Mouse (Mus musculus) C2C12 (cell line): ENCODE results near the gene Hectd1. TPM values are rescaled to one million over a fixed set of nuclear protein-coding genes. Genes with fewer than 3 reads are reported as not detected.

Experiments used
- H3K27me3 ChIP-seq: one replicate; pipeline ENCODE4 v1.6.1; 2011; ENCODE audit not compliant: control insufficient read depth, insufficient read depth, insufficient read length
- H3K36me3 ChIP-seq: one replicate; pipeline ENCODE4 v1.6.1; 2011; ENCODE audit not compliant: control insufficient read depth, insufficient read depth
- H3K4me3 ChIP-seq: one replicate; pipeline ENCODE4 v1.5.1; 2011; ENCODE audit warnings: mild to moderate bottlenecking, control low read depth; ENCODE audit not compliant: poor library complexity, insufficient read depth, severe bottlenecking
- H3K79me2 ChIP-seq: one replicate; pipeline ENCODE4 v1.6.1; 2011; ENCODE audit not compliant: control insufficient read depth, insufficient read depth
- H3K79me3 ChIP-seq: one replicate; pipeline ENCODE4 v1.6.1; 2011; ENCODE audit warnings: low read depth, control low read depth
- H3ac ChIP-seq: one replicate; pipeline ENCODE3; 2011; ENCODE audit warnings: low read depth; ENCODE audit not compliant: control insufficient read depth, insufficient read length
- CEBPB ChIP-seq: IDR thresholded peaks from one replicate; pipeline ENCODE4 v1.6.1; 2011; ENCODE audit warnings: low read depth, mild to moderate bottlenecking, control low read depth, moderate library complexity
- CTCF ChIP-seq: IDR thresholded peaks from one replicate; pipeline ENCODE4 v1.5.1; 2011; ENCODE audit not compliant: control insufficient read depth, insufficient read depth, insufficient read length
- FOSL1 ChIP-seq: IDR thresholded peaks from one replicate; pipeline ENCODE4 v1.8.0; 2011; ENCODE audit warnings: mild to moderate bottlenecking, low read length; ENCODE audit not compliant: poor library complexity, insufficient read depth, severe bottlenecking
- MAX ChIP-seq: IDR thresholded peaks from one replicate; pipeline ENCODE4 v1.6.1; 2011; ENCODE audit warnings: mild to moderate bottlenecking, control low read depth
- MYOD1 ChIP-seq: IDR thresholded peaks from one replicate; pipeline ENCODE4 v1.6.1; 2011; ENCODE audit warnings: low read depth; ENCODE audit not compliant: control insufficient read depth, insufficient read length
- MYOG ChIP-seq: IDR thresholded peaks from one replicate; pipeline ENCODE4 v1.6.1; 2011; ENCODE audit not compliant: control insufficient read depth, insufficient read length; ENCODE audit errors: extremely low read depth
- USF1 ChIP-seq: IDR thresholded peaks from one replicate; pipeline ENCODE4 v1.6.1; 2011; ENCODE audit warnings: low read depth, mild to moderate bottlenecking, control low read depth, moderate library complexity
- polyA plus RNA-seq: library from polyadenylated mRNA; unstranded; fragments of >200 nt; fragmentation: generic; extraction: Trizol; gene quantifications from one replicate; pipeline ENCODE4 v1.2.1, GENCODE M21; 2012; ENCODE audit warnings: missing spikeins

The Hectd1 gene
- polyA plus RNA-seq, 1 experiment, result 17.4 TPM

- Histone ChIP-seq H3K79me2 (no peaks in the 10 kb centered on the region), H3ac (no peak overlapping the region), H3K4me3 (no peak overlapping the region), H3K27me3 (no peaks in the 10 kb centered on the region), H3K79me3 (no peaks in the 10 kb centered on the region), H3K36me3 (no peaks in the 10 kb centered on the region)
- no peak for TF ChIP-seq CEBPB
- TF ChIP-seq MYOG, result no peak
- TF ChIP-seq CTCF, result no peak
- TF ChIP-seq FOSL1, result no peak
- TF ChIP-seq MAX, result no peak
- no peak for TF ChIP-seq USF1
- TF ChIP-seq MYOD1, result no peak
These were observed 10.5 kb upstream of the Hectd1 start for GRCm38 (mm10) chr12:51839856-51840255.

- peaks cover 10% of the 10 kb centered on the region for H3K79me2 ChIP-seq
- H3K4me3 ChIP-seq, result no peak overlapping the region
- no peaks in the 10 kb centered on the region for H3K79me3 ChIP-seq
- H3ac ChIP-seq, result no peak overlapping the region
- H3K27me3 ChIP-seq, result no peaks in the 10 kb centered on the region
- TF ChIP-seq CEBPB, result no peak
- no peak for TF ChIP-seq CTCF
- TF ChIP-seq USF1, result no peak
- no peak for TF ChIP-seq MAX
- TF ChIP-seq MYOG, result no peak
- no peak for TF ChIP-seq MYOD1
- TF ChIP-seq FOSL1, result no peak
- no peaks in the 10 kb centered on the region for H3K36me3 ChIP-seq
These were observed 5.9 kb upstream of the Hectd1 start for GRCm38 (mm10) chr12:51835219-51835618.

- Histone ChIP-seq H3ac (no peak overlapping the region), H3K79me2 (peaks cover 38% of the 10 kb centered on the region), H3K36me3 (peaks cover 5% of the 10 kb centered on the region), H3K27me3 (no peaks in the 10 kb centered on the region), H3K4me3 (no peak overlapping the region), H3K79me3 (peaks cover 20% of the 10 kb centered on the region)
- TF ChIP-seq CEBPB (no peak), FOSL1 (no peak)
These were observed 2.6 kb upstream of the Hectd1 start for GRCm38 (mm10) chr12:51831931-51832330.

GRCm38 (mm10) chr12:51831296-51831695, 2.0 kb upstream of the Hectd1 start:
- Histone ChIP-seq H3K27me3 (no peaks in the 10 kb centered on the region), H3ac (no peak overlapping the region), H3K79me2 (peaks cover 44% of the 10 kb centered on the region), H3K36me3 (peaks cover 5% of the 10 kb centered on the region), H3K79me3 (peaks cover 26% of the 10 kb centered on the region), H3K4me3 (no peak overlapping the region)
- TF ChIP-seq USF1, result no peak
- TF ChIP-seq CTCF, result no peak
- TF ChIP-seq MYOG, result no peak
- no peak for TF ChIP-seq MYOD1

- Histone ChIP-seq H3K79me2 (peaks cover 50% of the 10 kb centered on the region), H3K4me3 (no peak overlapping the region), H3K36me3 (peaks cover 5% of the 10 kb centered on the region), H3K79me3 (peaks cover 32% of the 10 kb centered on the region), H3ac (no peak overlapping the region), H3K27me3 (no peaks in the 10 kb centered on the region)
- TF ChIP-seq MYOG (no peak), FOSL1 (no peak), CTCF (no peak), MYOD1 (no peak), USF1 (no peak), MAX (no peak), CEBPB (no peak)
These were observed 1.3 kb upstream of the Hectd1 start for GRCm38 (mm10) chr12:51830671-51831070.

- H3K79me3 ChIP-seq, result peaks cover 36% of the 10 kb centered on the region
- H3K4me3 ChIP-seq, result peak overlapping the region; percentile 92
- peaks cover 8% of the 10 kb centered on the region for H3K36me3 ChIP-seq
- TF ChIP-seq CTCF (no peak), MYOD1 (no peak), USF1 (no peak), FOSL1 (no peak), CEBPB (no peak), MAX (no peak), MYOG (no peak)
- H3K79me2 ChIP-seq, result peaks cover 57% of the 10 kb centered on the region
- no peaks in the 10 kb centered on the region for H3K27me3 ChIP-seq
- peak overlapping the region; percentile 35 for H3ac ChIP-seq
These were observed 704 bp upstream of the Hectd1 start for GRCm38 (mm10) chr12:51830077-51830402.
